Mouse (Mus musculus) urinary bladder, adult 2 months (tissue): ENCODE measurements at regions not wholly inside any gene's neighbourhood (a gene's known extent, or its start where the extent isn't known, plus 50 kb on each side); places are given as distances from the start of the nearest gene placed in this dataset.

Source experiments
- DNase-seq: peaks from one replicate; pipeline ENCODE4 v3.0.0; 2022; ENCODE audit warnings: low spot score

DNA sequence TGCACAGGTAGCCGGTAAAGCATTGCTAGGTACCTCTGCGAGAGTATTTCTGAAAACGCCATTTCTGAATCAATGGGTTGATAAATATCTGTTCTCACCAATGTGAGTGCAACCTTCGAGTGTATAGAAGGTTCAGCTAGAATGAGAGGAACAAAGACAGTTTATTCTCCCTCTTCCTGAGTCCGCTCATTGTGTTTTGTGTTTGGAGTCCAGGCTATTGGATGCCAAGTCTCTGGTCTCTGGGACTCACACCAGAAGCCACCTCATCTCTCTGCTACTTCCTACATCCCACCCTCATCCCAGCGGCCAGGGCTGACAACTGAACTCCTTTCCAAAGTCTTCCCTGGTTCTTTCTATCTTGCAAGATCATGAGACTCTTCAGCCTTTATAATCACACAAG is 62.7 kb downstream of the Lrrc30 start:
- DNase-seq = no peak

DNA sequence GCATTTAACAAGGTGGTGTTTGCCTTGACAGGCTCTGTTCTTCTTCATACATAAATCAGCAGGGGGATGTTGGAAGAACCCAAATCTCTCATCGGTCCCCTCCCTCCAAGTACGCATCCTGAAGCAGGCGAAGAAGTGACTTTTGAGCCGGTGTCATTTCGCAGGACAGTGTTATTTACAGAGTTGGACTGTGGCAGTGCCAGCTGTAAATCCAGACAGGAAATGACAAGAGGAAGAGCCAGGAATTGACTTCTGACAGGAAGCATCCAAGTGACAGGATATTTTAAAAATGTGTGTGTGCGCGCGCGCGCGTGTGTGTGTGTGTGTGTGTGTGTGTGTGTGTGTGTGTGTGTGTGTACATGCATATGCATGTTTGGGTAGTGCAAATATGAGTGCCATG is 66.3 kb downstream of the Lrrc30 start:
- DNase-seq = no peak

DNA sequence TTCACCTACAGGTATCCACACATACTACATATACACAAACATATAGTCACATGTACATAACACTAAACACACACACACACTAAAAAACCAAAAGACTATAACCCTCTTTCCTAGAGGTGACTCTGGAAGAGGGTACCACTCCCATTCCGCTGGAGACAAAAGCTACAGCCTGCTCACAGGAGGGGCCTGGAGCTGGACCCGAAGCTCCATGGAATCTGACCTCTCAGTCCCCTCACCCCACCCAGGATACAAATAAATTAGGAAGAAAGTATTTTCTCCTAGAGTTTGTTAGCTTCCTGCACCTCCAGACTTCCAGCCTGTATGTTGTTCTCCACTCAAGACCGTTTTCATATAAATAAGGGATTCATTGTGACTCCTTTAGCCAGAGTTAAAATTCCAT is 66.8 kb downstream of the Lrrc30 start:
- no peak for DNase-seq

DNA sequence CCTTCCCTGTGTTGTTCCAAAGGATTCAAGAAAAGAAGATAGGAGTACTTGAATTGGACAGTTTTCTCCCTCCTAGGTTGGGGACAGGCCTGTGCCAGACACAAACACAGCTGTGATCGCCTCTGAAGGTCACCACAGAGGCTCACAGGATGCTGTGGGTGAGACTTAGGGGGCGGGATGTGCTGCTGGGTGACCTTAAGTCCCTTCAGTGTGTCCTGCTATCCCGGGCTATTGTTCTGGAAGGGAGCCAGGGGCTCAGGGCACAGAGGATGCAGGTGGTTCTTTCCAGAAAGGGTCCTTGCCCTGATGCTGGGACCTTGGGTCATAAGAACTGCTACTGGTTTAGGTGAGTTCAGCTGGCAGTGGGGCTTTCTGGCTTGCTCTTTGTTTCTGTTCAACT is 67.7 kb downstream of the Lrrc30 start:
- no peak for DNase-seq

DNA sequence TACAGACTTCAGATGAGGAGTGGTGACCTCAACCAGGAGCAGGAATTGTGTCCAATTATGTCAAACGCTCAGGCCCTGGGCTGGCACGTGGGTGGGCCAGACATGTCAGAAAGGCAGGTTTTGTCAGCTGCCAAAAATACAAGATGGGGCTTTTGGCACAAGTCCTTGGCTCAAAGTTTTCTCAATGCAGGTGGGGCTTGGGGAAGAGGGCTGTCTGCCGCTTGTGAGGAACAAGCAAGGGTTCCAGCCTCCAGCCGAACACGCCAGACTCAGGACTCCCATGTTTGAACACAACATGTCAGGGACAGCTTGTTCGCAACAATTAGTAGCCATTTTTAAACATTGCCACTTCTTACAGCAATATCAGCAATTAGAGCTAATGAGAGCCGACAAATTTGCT is 69.5 kb downstream of the Lrrc30 start:
- DNase-seq = no peak

DNA sequence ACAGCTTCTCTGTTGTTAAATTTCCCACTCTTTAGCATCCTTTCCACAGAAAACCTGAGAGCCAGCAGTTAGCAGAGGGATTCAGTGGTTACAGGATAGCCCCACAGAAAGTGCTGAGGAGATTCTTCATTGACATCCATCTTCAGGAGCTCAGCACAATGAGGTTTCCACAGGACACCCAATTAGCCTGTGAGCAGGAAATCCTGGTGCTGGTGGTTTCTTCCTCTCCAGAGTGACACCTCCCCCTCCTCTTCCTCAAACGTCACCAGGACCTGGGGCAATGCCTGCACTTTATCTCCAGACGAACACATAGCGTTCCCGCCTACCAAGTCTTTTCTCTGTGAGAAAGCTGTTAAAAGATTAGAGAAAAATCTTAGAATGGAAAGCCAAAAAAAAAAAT is 70.7 kb downstream of the Lrrc30 start:
- DNase-seq = no peak

DNA sequence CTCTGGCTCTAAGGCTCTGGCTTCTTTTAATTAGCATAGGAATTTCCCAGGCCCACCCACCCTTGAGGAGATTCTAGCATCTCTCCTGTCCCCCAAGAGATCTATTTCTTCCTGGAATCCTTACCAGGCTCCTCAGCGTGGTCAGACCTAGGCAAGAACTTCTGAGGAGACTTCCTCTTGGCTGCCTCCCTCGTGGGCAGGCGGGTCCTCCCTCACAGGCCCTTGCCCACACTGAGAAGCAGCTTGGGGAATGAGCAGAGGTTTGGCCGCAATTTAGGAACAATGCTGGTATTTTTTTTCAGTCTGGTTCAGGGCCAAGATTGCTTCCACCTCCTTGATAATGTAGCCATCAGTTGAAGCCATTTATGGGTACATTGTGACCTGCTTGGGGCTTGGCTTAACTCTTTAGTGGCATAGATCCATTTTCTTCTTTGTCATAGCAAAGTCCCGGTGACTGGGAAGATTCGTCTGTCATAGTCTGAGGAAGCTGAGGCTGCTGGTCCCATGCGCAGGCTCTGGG is 75.1 kb downstream of the Lrrc30 start:
- DNase-seq = no peak

DNA sequence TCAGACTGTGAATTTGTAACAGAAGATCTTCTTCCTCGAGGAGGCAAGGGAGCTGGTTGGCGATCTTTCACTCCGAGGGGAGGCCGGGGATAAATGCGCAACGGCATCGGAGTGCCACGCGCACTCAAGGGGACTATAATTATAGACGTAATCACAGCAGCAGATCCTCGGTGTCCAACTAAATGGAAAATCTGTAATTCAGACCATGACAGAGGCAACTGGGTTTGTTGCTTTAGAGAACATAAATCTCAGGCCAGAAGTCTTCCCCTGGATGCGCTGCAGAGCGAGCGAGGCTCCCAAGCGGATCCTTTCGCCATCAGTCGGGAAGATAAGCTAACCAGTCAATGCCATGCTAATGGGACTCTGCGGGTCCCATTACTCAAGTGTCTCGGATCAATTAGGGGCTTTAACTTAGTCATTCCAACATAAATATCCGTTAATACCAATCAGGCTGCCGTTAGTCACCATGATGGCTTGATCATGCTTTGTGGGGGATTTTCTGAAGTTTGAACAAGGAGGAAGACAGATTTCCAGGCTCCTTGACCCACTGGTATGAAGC is 79.9 kb downstream of the Lrrc30 start:
- no peak for DNase-seq

DNA sequence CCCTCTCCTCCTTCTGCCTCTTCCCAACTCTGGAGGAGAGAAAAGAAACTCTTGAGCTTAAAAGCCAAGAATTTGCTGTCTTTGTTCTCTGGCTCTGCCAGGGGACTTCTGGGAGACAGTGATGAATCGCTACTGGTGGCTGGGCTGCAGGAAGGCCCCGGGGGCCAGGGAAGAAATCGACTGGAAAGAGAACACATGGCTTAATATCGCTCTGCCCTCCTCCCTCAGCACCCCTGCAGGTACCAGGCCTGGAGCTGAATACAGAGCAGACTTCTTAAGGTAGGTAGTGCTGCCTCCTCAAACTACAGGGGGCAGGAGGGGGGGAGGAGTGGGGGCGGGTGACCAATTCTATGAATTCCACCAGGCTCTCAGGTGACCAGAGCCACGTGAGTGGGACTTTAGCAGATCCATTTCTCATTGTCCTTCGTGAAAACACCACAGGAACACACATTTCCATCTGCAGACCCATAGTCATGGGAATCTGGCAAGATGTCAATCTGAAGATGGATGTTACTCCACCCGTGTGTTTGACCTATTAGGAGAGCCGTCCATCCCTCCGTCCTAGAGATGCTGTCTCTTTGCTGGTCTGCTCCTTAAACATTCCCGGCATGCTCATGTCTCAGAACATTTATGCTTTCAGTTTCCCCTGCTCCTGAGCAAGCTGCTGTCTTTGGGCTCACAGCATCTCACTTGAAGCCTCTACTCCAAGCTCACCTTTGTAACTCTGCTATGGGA is 83.4 kb downstream of the Lrrc30 start:
- no peak for DNase-seq

DNA sequence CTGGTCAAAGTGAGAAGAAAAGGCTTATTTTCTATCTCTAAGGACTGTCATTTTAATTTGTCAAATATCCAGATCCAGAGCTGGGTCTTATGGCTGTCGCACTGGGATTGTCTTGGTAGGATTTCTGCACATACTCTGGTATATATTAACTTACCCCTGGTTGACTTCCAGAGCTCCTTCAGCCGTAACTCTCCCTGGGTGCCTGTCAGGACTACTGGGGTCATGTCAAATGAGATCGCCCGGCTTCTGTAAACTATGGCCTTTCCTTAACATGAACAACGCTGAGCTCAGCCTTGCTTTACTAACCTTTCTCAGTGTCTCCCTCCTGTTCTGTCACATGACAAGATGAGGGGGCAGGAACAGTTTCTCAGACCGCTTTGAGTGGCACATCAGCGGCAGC is 88.1 kb downstream of the Lrrc30 start:
- DNase-seq = no peak

DNA sequence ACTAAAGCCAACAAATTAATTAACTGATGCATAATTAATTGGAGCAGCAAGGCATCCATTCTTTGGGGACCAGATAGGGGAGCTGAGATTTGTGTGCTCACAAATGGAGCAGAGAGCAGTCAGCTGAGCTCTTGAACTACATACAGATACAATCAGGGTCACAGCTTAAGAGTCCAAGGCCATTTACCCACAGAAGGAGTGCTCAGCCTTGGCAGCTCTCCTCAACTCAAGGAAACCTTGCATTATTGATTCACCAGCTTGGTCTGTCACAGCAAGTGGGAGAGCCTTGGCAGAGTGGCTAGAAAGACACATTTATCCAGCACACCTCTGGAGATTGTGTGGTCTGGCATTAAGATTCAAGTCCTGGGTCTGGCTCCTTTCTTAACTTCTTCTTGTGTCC is 100.2 kb downstream of the Lrrc30 start:
- no peak for DNase-seq

DNA sequence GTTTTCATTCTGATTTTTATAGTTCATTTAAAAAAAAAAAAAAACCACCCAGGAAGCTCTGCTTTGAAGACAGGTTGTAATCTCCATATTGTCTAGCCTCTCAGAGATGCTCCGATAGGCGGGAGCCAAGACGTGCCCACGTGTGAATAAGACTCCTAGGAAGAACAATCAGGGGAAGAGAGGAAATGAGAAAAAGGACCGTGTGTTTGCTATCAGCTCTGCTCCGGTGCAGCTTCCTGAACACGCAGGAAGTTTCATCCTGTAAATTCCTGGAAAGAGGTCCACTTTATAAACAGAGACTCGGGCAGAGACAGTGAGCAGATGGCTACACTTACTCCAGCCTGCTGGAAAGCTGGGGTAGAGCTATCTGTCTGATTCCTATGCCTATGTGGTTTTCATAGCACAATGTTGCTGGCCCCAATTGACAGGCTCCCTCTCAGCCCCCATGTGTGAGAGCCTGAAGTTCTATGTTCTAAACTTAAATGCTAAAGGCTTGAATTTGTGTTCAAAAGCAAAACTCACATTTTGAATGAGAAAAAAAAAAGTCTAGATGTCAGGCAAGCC is 111.6 kb downstream of the Lrrc30 start:
- DNase-seq = no peak

DNA sequence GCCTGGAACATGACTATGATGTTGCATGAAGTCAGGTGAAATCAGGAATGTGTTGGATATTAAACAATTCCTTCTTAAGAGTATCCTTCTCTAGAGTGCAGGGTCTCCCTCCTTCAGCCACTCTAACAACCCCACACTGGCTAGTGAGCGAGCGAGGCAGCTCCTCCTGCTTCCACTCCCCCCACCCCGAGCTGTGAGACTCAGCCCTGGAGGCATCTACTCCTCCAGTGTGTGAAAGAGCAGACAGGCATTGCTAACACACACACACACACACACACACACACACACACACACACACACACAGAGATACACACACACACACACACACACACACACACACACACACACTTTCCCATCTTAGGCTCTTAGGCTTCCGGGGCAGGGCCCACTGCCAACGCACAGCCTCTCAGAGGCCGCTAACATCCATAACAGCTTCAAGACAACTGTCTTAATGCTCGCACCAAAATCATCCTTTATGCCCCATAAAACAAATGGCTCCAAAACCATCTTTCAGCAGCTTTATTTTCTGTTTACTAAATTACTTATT is 116.8 kb downstream of the Lrrc30 start:
- DNase-seq = no peak

DNA sequence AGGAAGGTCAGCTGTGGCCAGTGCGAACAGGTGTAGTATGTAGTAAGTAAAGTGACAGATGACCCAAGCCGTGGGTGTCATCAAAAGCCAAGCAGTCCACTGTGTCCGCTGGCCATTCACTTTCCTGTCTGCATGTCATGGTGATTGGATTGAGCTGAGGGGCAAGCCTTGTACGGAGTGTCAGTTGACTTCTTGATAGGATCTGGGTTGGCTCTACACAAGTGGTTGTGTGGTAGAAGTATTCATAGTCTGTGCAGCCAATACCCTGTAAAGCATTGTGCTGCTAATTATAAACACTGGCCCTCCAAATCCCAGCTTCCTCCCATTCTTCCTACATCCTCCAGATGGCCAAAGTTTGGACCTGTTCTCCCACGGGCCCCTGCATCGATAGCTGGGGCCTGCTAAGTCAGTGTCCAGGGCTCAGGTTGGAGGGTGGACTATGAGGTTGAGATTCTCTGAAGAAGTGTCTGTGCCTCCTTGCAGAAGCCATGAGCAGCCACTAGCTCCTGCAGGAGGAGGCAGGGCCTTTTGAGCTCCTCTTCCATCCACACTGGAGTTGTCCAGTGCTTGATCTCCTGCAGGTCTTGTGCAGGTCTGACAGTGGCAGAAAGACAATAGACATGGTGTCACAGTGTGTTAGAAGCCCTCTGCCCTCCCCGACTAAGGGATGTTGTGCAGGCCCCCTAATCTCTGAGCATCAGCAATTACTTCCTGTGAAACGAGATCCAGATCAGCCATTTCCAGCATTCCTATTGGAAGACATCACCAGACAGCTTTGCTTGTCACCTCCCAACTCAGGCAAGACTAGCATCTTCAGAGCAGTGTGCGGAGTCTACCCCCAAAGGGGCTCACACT is 117.9 kb downstream of the Lrrc30 start:
- DNase-seq = no peak

DNA sequence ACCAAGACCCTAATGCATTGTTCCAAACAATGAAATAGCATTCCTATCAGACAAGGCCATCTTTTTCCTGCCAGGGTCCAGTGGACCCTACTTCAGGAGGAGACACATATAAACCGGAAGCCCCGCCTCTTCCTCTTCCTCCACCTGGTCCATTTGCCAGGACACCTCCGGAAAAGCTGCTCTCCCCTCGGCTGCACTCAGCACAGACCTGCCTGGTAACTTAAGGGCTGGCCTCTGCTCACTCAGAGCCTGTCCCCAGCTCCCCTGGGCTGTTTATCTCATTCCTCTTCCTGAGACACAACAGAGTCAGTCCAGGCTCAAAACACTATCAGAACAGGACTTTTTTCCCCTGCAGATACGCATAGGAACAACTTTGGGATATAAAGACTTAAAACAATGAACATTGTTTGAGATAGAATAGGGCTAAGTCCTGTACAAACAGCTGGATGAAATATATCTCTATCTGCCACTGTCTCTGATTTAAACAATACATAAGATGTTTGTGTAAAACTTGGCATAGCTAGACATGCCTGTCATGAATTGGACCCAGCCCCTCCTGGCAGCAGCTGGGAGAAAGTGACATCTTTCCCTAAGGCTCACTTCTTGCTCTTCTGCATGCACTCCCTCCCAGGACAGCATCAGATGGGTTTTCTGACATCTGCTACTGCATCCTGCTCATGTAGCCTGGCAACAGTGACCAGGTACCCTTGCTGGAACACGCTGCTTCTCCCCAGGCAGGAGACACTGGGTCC is 119.6 kb downstream of the Lrrc30 start:
- no peak for DNase-seq

DNA sequence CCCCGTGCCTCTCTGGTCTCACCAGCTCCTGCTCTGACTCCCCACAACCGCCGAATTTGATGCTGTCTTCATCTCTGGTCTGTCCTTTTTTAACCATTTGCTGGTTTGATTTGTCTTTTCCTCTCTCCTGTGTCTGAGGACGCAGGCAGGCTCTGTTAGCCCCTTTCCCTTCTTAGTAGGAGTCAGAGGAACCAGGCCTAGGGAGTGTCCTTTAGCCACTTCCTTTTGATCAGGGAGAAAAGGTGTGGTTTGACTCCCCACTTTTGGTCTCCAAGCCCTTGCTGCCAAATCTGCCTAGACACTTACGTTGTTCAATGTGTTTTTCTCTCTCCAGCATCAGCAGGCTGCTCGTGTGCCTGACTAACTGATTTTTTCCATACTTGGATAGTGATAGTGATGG is 120.5 kb downstream of the Lrrc30 start:
- no peak for DNase-seq

DNA sequence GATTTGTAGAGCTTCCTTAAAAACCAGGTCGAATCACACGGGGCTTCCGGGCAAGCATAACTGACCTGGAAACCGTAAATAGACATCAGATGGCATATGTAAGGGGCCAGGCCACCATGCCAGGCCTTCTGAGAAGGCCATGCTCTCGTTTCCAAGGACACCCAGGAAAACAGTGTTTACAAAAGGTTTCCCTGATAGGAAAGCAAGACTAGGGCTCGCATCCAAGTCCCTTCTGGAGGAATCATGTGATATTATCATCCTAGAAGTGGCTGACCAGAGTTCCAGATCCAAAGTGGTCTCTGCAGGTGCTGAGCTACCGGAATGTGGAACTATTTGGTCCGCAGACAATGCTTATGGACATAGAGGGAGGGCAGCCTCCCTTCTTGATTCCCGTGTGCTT is 122.6 kb downstream of the Lrrc30 start:
- no peak for DNase-seq

DNA sequence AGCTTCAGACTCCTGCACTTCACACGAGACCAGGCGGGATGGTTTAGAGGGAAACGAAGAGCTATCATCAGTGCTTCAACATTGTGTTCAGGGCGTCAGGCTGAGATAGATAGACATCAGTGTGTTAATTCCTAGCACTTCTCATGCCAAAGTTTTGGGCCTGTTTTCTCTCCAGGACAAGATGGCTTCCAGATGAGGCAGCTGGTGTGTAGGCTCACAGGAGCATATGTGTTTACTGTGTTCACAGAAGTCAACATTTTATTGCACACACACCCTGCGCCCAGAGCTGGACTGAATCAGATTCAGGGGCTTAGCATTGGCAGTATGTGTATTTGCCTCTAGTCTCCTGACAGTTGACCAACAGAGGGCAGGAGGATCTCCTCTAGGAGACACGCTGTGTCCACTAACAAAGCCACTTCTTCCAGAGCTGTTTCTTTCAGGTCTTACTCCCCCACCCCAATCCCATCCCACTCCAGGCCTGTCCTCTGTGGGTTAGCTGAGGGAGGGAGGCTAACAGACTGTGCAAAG is 123.4 kb downstream of the Lrrc30 start:
- DNase-seq = no peak

DNA sequence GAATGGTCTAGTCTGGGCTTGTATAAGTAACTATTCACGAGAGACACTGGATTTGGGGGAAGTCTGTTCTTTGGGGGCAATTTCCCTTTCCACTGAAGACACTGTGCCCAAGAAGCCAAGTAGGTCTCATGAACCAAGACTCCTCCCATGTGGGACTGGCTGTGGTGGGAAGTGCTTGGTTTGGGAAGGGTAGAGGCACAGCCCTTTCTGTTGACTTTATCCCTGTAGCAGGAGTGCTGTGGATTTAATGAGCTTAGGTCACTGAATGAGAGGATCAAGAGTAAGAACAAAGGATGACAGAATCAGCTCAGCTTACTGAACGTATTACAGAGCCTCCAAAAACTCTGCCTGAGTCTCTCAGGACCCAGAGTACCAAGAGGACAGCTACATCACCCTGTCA is 124.2 kb downstream of the Lrrc30 start:
- no peak for DNase-seq

DNA sequence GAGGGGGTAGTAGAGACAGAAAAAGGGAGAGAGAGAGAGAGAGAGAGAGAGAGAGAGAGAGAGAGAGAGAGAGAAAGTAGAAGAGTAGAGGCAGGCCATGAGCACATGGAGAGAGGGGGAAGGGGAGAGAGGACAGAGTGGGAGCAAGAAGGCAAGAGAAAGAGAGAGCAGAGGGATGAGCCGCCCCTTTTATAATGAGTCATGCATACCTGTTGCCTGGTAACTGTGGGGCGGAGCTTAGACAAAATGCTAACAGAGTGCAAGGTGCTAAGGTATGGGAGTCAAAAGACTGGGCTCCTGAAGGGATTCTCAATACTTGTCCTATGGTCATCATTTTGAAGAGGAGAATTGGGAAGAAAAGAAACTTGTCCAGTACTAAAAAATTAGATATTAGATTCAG is 126.1 kb downstream of the Lrrc30 start:
- no peak for DNase-seq

DNA sequence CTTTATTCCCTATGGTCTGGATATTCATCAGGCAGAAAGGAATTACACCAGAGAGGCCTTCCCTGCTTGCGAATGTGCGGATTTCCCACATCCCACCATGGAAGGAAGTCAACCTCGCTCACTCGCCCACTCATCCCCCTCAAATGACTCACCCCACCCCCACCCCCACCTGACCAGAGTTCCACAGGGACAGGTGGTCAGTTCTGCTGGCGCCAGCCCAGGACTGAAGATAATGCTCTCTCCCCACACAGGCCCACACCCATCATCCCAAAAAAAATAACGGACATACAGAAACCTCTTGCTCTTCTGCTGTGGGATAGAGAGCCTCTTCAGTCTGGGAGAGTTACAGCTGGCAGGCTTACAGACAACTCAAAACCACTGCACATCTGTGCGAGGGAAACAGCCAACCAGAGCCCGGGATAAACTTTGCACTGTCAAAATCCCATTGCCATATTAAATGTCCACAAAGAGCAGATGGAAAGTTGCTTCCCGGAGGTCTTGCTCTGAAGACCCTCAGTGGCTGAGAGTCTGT is 128.0 kb downstream of the Lrrc30 start:
- no peak for DNase-seq
